Mouse (Mus musculus): ENCODE results near the gene Tbc1d14. TPM values are rescaled to one million over a fixed set of nuclear protein-coding genes. Genes with fewer than 3 reads are reported as not detected.

Tbc1d14 gene
- polyA plus RNA-seq, 1 experiment from 2014 or later = 30.3 TPM

DNA sequence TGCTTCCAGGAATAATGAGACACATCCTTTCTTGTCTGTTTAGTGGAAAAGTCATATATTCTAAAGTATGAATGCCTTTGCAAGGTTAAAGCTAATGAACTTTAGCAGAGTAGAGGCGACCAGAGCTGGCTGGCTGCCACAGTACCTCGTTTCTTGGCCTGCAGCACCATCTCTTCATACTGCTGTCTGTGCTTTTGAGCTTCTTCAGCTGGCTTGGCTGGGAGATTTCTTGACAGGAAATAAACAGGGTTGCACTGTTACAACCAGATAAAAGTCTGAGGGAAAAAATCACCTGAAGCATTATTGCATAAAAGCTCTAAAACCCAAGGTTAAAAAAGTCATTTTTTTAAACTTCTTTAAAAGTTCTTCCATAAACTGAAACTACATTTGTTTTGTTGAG lies 70.3 kb downstream of the Tbc1d14 start:
- peaks cover 12% of the 10 kb centered on the region; the same call in 1 of the 2 replicates for H3K36me3 ChIP-seq
- ATAC-seq = no peak
- H3K4me1 ChIP-seq (replicated peaks) = no peaks in the 10 kb centered on the region
- H3K27me3 ChIP-seq (replicated peaks) = no peaks in the 10 kb centered on the region
- H3K9ac ChIP-seq = no peak overlapping the region
- H3K27ac ChIP-seq = no peak overlapping the region
- H3K4me3 ChIP-seq (replicated peaks) = no peak overlapping the region
- no peaks in the 10 kb centered on the region for H3K9me3 ChIP-seq
- WGBS = 54% methylated on average over 2 of the region's 2 CpGs
- H3K4me2 ChIP-seq (replicated peaks) = no peak overlapping the region

DNA sequence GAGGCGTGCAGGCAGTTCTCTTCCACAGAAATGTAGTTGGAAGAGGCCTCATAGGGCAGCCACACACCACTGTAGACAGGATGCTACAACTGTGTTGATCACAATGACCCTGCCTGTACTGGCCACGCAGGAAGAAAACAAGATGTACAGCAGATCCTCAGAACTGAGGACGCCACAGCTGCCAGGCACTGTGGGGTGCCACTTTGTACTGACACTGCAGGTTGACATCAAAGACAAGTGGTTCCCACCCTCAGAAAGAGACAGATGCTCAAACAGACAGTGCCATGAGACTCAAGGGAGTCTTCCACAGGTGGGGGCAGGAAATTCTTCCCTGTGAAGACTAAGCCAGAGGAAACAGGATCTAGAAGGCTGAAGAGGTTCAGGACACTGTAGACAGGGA lies 73.3 kb downstream of the Tbc1d14 start:
- Histone ChIP-seq H3K27me3 (replicated peaks) (no peaks in the 10 kb centered on the region), H3K4me3 (replicated peaks) (no peak overlapping the region), H3K36me3 (peaks cover 20% of the 10 kb centered on the region; the same call in 1 of the 2 replicates), H3K9ac (no peak overlapping the region), H3K27ac (no peak overlapping the region), H3K4me1 (replicated peaks) (no peaks in the 10 kb centered on the region), H3K9me3 (no peaks in the 10 kb centered on the region), H3K4me2 (replicated peaks) (no peak overlapping the region)
- ATAC-seq = no peak
- 87% methylated on average over 3 of the region's 3 CpGs for WGBS

DNA sequence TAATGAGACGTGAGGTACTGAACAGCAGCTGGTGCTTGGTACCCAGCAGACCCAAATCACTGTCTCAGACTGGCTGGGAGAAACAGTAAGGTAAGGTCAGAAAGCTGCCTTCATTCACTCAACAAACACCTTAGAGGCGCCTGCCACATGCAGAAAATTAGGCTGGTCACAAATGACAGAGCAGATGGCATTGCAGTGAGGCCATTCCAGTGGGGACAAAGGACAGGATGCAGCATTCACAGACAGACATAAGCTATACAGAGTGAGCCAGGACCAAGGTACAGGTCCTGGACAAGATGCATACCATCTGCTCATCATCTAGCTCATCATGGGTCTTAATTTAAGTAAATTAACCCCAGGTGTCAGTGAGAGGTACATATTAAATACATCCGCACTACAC lies 75.5 kb downstream of the Tbc1d14 start:
- Histone ChIP-seq H3K4me2 (replicated peaks) (no peak overlapping the region), H3K9me3 (no peaks in the 10 kb centered on the region), H3K4me3 (replicated peaks) (no peak overlapping the region), H3K4me1 (replicated peaks) (no peaks in the 10 kb centered on the region), H3K36me3 (peaks cover 20% of the 10 kb centered on the region; the same call in 1 of the 2 replicates), H3K9ac (no peak overlapping the region), H3K27me3 (replicated peaks) (no peaks in the 10 kb centered on the region), H3K27ac (no peak overlapping the region)
- no peak for ATAC-seq
- WGBS = 87% methylated on average over 3 of the region's 3 CpGs

DNA sequence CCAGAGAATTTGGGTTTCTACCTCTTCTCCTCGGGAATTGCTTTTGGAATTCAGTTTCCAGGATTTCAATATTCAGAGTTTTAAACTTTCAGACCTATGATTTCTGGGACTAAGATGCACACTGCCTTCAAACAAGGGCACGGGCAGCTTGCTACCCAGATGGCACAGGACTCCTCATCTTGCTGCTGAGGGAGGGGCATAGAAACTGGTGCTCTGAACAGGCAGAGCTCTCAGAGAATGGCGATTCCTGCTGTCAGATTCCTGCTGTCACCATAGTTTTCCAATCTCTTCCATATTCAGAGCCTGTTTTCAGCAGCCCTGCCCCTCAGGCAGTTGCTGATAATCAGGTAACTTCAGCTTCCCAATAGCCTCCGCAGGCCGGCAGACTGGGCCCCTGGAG lies 77.5 kb downstream of the Tbc1d14 start:
- WGBS = 92% methylated on average over 5 of the region's 5 CpGs
- H3K4me3 ChIP-seq (replicated peaks) = no peak overlapping the region
- H3K4me2 ChIP-seq (replicated peaks) = no peak overlapping the region
- no peaks in the 10 kb centered on the region for H3K27me3 ChIP-seq (replicated peaks)
- H3K9me3 ChIP-seq = no peaks in the 10 kb centered on the region
- H3K36me3 ChIP-seq = peaks cover 27% of the 10 kb centered on the region; the same call in 1 of the 2 replicates
- H3K4me1 ChIP-seq (replicated peaks) = no peaks in the 10 kb centered on the region
- no peak overlapping the region for H3K27ac ChIP-seq
- no peak for ATAC-seq
- H3K9ac ChIP-seq = no peak overlapping the region

DNA sequence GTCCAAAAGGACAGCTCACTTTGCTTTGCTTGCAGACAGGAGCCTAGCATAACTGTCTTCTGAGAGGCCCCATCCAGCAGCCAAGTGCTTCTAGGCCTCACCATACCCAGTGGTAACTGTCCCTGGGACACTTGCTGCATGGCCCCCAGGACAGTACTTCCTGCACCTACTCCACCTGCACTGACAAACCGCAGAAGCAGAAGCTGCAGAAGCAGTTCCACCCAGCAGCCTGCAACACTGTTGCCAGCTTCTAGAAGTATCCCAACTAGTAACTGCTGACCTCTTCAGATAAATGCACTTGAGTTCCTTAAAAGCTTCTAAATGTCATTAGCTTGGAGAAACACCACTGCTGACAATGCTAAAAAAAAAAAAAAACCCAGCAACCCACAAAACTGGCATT lies 78.0 kb downstream of the Tbc1d14 start:
- no peak overlapping the region for H3K9ac ChIP-seq
- no peak overlapping the region for H3K27ac ChIP-seq
- H3K9me3 ChIP-seq = no peaks in the 10 kb centered on the region
- no peak overlapping the region for H3K4me3 ChIP-seq (replicated peaks)
- H3K36me3 ChIP-seq = peaks cover 28% of the 10 kb centered on the region
- no peaks in the 10 kb centered on the region for H3K4me1 ChIP-seq (replicated peaks)
- H3K4me2 ChIP-seq (replicated peaks) = no peak overlapping the region
- 84% methylated on average over 1 of the region's 1 CpGs for WGBS
- no peak for ATAC-seq
- no peaks in the 10 kb centered on the region for H3K27me3 ChIP-seq (replicated peaks)

DNA sequence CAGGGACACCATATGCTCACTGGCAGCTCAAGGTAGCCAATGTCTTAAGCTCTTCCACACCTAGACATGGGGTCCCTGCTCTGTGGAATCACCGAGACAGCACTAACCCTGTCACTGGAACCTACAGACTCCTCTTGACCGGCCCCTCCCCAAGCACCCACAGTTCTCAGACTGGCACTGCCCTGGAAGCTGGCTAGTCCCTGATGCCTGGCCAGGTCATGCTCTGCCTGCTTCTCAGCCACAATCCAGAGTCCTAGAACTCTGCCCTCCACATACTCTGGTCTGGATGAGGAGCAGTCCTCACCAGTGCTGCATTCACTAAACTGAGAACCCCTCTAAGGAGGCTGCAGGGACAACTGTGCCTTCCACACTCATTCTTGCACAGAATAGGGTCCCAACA lies 82.1 kb downstream of the Tbc1d14 start:
- Histone ChIP-seq H3K36me3 (peaks cover 32% of the 10 kb centered on the region), H3K4me3 (replicated peaks) (no peak overlapping the region), H3K27me3 (replicated peaks) (no peaks in the 10 kb centered on the region), H3K9ac (no peak overlapping the region), H3K4me2 (replicated peaks) (no peak overlapping the region), H3K4me1 (replicated peaks) (no peaks in the 10 kb centered on the region), H3K27ac (no peak overlapping the region), H3K9me3 (no peaks in the 10 kb centered on the region)
- no peak for ATAC-seq
- WGBS = 95% methylated on average over 2 of the region's 2 CpGs

DNA sequence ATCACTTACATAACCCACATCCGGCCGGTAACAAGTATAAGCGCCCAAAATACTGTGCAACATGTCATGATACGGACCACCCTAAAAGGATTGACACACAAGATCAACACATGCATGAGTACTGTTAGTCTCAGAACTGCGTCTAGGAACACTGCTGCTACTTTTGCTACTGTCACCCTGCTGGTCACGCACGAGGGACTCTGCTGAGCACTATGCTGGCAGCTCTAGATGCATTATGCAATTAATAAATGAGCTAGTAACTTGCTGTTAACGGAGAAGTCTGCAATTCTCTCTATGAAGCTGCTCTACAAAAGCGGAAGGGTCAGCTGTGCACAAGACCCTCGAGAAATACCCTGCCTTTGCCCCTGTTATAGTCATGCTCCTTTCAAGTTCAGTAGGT lies 84.7 kb downstream of the Tbc1d14 start:
- no peak for ATAC-seq
- no peak overlapping the region for H3K4me3 ChIP-seq (replicated peaks)
- H3K4me1 ChIP-seq (replicated peaks) = no peaks in the 10 kb centered on the region
- no peaks in the 10 kb centered on the region for H3K27me3 ChIP-seq (replicated peaks)
- no peak overlapping the region for H3K9ac ChIP-seq
- H3K27ac ChIP-seq = no peak overlapping the region
- H3K4me2 ChIP-seq (replicated peaks) = no peak overlapping the region
- H3K9me3 ChIP-seq = no peaks in the 10 kb centered on the region
- peaks cover 46% of the 10 kb centered on the region for H3K36me3 ChIP-seq
- WGBS = 92% methylated on average over 10 of the region's 10 CpGs

DNA sequence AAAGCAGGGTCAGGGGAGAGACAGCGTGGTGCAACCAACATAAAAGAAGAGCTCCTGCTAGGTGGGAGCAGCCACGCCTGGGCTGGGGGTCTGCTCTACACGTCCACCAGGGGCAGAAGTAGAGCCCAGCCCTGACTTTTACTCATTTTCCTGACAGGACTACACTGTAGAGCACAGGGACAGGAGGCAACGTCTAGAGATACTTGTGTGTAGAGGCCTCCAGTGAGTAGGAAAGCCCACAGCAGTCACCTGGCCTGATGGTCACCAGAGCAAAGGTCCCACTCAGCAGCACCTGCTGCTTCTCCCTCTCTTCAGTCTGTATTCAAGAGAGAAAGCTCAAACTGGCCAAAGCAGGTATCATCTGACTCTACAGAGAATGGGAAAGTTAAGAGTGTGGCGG lies 87.4 kb downstream of the Tbc1d14 start:
- no peak overlapping the region for H3K9ac ChIP-seq
- peaks cover 45% of the 10 kb centered on the region for H3K36me3 ChIP-seq
- WGBS = 68% methylated on average over 5 of the region's 5 CpGs
- H3K4me3 ChIP-seq (replicated peaks) = no peak overlapping the region
- no peak overlapping the region for H3K4me2 ChIP-seq (replicated peaks)
- H3K27ac ChIP-seq = no peak overlapping the region
- H3K27me3 ChIP-seq (replicated peaks) = no peaks in the 10 kb centered on the region
- no peaks in the 10 kb centered on the region for H3K4me1 ChIP-seq (replicated peaks)
- no peaks in the 10 kb centered on the region for H3K9me3 ChIP-seq
- peak; percentile 66 for ATAC-seq

DNA sequence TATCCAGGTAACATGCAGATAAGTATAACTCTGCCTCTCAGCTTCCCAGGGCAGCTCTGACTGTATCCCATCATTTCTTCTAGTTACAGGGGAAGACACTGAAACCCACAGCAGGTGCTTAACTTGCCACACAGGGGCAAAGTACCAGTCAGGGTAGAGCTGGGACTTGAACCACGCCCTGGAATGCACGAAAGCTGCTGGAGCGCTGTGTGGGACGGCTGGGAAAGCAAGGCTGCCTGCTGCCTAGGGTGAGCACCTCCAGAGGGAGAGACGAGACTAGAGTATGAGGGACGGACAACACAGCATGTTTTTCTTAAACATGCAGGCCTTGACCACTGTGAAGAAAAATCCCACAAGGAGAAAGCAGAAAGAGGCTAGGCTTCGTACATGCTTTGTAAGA lies 87.8 kb downstream of the Tbc1d14 start:
- 75% methylated on average over 7 of the region's 7 CpGs for WGBS
- Histone ChIP-seq H3K9me3 (no peaks in the 10 kb centered on the region), H3K36me3 (peaks cover 41% of the 10 kb centered on the region), H3K27ac (no peak overlapping the region), H3K4me3 (replicated peaks) (no peak overlapping the region), H3K4me1 (replicated peaks) (no peaks in the 10 kb centered on the region), H3K9ac (no peak overlapping the region), H3K4me2 (replicated peaks) (no peak overlapping the region), H3K27me3 (replicated peaks) (no peaks in the 10 kb centered on the region)
- ATAC-seq = peak; percentile 87

DNA sequence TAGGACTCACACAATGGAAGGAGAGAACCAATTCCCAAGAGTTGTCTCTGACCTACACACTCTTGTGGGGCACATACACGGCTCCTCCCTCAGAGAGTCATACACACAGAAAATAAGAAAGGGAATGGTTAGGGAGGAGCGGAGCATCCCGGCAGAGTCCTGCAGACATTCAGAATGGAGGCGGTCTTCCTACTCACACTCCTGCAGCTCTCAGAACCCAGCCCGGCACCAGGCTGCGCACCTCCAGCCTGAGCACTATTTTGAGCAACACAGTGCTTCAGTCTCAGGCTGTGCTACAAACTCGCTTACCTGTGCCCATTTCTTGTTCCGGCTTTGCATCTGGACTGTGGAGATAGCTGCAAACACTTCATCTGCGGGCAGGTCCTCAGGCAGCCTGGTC lies 98.4 kb downstream of the Tbc1d14 start:
- Histone ChIP-seq H3K9ac (no peak overlapping the region), H3K27me3 (replicated peaks) (no peaks in the 10 kb centered on the region), H3K4me3 (replicated peaks) (no peak overlapping the region), H3K27ac (no peak overlapping the region), H3K9me3 (no peaks in the 10 kb centered on the region), H3K4me2 (replicated peaks) (no peak overlapping the region), H3K4me1 (replicated peaks) (no peaks in the 10 kb centered on the region), H3K36me3 (peaks cover 36% of the 10 kb centered on the region)
- ATAC-seq = no peak
- 94% methylated on average over 9 of the region's 9 CpGs for WGBS

DNA sequence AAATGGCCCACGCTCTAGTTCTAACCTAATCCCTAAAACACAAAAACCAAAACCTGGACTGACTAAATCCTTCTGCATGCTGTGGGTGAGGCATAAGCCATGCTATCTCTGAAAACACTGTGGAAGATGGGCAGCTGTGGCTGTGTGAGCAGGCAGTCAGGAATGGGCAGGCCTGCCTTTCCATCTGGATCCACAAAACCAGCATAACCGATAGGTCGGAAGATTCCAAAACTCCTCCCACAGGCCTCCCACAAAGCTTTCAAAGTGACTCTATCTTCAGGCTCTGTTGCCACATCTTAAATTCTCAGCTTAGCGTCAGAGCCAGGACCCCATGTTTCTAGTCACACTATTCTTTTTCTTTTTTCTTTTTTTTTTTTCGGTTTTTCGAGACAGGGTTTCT lies 99.2 kb downstream of the Tbc1d14 start:
- no peaks in the 10 kb centered on the region for H3K4me1 ChIP-seq (replicated peaks)
- WGBS = 90% methylated on average over 6 of the region's 6 CpGs
- H3K36me3 ChIP-seq = peaks cover 36% of the 10 kb centered on the region
- H3K27me3 ChIP-seq (replicated peaks) = no peaks in the 10 kb centered on the region
- no peak for ATAC-seq
- H3K9ac ChIP-seq = no peak overlapping the region
- no peak overlapping the region for H3K4me2 ChIP-seq (replicated peaks)
- H3K9me3 ChIP-seq = no peaks in the 10 kb centered on the region
- H3K4me3 ChIP-seq (replicated peaks) = no peak overlapping the region
- no peak overlapping the region for H3K27ac ChIP-seq

DNA sequence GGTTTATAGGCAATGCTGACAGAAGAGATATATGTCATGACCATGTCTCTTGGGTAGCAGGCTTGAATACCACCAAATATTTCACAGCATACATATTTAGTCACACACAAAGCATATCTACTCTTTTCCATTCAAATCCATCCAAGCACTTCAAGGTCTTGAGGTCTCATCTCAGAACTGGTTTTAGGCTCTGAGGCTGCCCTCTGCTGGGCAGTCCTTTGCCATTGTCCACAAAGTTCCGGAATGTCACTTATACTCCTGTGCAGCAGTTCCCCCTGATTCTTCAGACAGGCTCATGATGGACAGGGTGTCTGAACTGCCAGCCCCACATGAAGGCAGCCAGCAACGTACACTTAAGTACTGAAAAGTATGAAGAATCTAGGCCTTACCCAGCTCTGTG lies 103.9 kb downstream of the Tbc1d14 start:
- WGBS = 61% methylated on average over 2 of the region's 2 CpGs
- H3K4me1 ChIP-seq (replicated peaks) = peaks cover 6% of the 10 kb centered on the region
- no peak for ATAC-seq
- H3K9me3 ChIP-seq = no peaks in the 10 kb centered on the region
- H3K27me3 ChIP-seq (replicated peaks) = peaks cover 10% of the 10 kb centered on the region; the same call in 1 of the 2 replicates
- H3K4me2 ChIP-seq (replicated peaks) = no peak overlapping the region
- peaks cover 15% of the 10 kb centered on the region; the same call in 1 of the 2 replicates for H3K36me3 ChIP-seq
- H3K4me3 ChIP-seq (replicated peaks) = no peak overlapping the region
- no peak overlapping the region for H3K27ac ChIP-seq
- no peak overlapping the region for H3K9ac ChIP-seq

DNA sequence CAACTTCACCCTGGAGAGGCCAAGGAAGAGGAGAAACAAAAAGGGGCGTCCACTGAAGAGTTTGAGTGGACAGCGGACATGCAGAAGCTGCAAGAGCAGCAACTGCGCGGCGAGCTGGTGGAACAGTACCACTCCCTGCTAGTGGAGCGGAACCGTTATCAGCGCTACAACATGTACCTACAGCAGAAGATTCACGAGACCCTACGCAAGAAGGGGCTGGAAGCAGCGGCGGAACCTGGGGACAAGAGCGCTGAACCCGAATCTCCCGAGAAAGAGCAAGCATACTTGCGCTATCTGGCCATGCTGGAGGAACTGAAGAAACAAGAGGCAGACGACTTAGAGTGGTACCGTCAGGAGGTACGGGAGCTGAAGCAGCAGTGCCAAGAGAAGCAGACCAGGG lies 107.8 kb downstream of the Tbc1d14 start:
- Histone ChIP-seq H3K4me1 (replicated peaks) (peaks cover 20% of the 10 kb centered on the region), H3K27ac (no peak overlapping the region), H3K4me2 (replicated peaks) (peak overlapping the region; percentile 97), H3K9me3 (no peaks in the 10 kb centered on the region), H3K36me3 (no peaks in the 10 kb centered on the region), H3K9ac (0 out of 2 replicates have a peak overlapping the region, but pooled peaks have one; percentile 30), H3K4me3 (replicated peaks) (peak overlapping the region; percentile 55), H3K27me3 (replicated peaks) (peaks cover 10% of the 10 kb centered on the region; the same call in 1 of the 2 replicates)
- ATAC-seq = no peak
- WGBS = 38% methylated on average over 19 of the region's 19 CpGs
